Mouse (Mus musculus): ENCODE results near the gene Btg2. TPM values are rescaled to one million over a fixed set of nuclear protein-coding genes. Genes with fewer than 3 reads are reported as not detected.

Btg2 gene
- polyA plus RNA-seq, 2 experiments, result 18.6 to 26.4 TPM

DNA sequence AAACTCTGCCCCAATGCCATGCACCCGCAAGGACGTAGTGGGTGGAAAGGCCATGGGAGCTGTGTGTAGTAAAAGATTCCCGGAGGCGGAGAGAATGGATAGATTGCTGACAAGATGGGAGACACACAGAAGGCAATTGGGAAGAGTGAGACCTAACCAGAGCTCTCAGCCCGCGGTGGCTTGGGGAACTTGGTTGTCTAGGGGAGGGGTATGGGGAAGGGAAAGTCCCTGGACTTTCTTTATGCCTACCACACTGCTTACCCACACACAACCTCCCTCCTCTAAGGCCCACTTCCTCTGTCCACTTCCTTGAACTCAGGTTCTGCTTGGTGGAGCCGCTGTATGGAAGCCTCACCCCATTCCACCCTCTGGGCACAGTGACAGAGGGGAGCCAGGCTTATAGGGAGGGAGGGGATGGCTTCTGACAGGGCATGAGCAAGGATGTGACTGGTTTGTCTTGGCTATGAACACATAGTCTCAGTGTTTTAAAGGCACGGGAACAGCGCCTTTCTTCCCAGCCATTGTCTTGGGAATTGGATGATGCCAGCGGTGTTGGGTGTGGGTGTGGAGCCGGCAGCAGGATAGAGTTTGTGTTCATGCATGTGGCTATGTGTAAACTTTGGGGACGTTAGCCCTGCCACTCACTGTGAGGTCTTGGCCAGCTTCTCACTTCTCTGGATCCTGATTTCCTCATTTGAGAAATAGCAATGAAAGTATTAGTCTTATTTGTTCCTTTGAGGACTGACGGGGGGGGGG, 15.0 kb upstream of the Btg2 start:
- peak overlapping the region; percentile 93 for H3K4me2 ChIP-seq (replicated peaks; ENCODE audit: low read depth, low read length, severe bottlenecking)
- H3K27ac ChIP-seq (replicated peaks; ENCODE audit: low read depth, low read length), result peak overlapping the region; percentile 87; the same call in 1 of the 2 replicates
- peaks cover 41% of the 10 kb centered on the region for H3K4me1 ChIP-seq (ENCODE audit: control insufficient read depth, insufficient read depth, low read length)
- H3K9ac ChIP-seq (ENCODE audit: low read depth, low read length, severe bottlenecking), result peak overlapping the region; percentile 68
- H3K36me3 ChIP-seq (ENCODE audit: control insufficient read depth, insufficient read depth, low read length), result no peaks in the 10 kb centered on the region
- TF ChIP-seq POLR2A (IDR thresholded peaks at IDR 0.05; ENCODE audit: borderline replicate concordance, extremely low read depth, insufficient read depth, insufficient read length), result no peak
- no peaks in the 10 kb centered on the region for H3K9me3 ChIP-seq (ENCODE audit: control insufficient read depth, low read length)
- H3K27me3 ChIP-seq (ENCODE audit: control insufficient read depth, insufficient read depth, low read length), result no peaks in the 10 kb centered on the region
- H3K4me3 ChIP-seq (replicated peaks; ENCODE audit: low read length), result peak overlapping the region; percentile 47; the same call in 1 of the 2 replicates
- ATAC-seq (ENCODE audit: low FRiP score, low read depth), result no peak
- 73% methylated on average over 13 of the region's 13 CpGs for WGBS
- DNase-seq (ENCODE audit: low spot score), result no peak

DNA sequence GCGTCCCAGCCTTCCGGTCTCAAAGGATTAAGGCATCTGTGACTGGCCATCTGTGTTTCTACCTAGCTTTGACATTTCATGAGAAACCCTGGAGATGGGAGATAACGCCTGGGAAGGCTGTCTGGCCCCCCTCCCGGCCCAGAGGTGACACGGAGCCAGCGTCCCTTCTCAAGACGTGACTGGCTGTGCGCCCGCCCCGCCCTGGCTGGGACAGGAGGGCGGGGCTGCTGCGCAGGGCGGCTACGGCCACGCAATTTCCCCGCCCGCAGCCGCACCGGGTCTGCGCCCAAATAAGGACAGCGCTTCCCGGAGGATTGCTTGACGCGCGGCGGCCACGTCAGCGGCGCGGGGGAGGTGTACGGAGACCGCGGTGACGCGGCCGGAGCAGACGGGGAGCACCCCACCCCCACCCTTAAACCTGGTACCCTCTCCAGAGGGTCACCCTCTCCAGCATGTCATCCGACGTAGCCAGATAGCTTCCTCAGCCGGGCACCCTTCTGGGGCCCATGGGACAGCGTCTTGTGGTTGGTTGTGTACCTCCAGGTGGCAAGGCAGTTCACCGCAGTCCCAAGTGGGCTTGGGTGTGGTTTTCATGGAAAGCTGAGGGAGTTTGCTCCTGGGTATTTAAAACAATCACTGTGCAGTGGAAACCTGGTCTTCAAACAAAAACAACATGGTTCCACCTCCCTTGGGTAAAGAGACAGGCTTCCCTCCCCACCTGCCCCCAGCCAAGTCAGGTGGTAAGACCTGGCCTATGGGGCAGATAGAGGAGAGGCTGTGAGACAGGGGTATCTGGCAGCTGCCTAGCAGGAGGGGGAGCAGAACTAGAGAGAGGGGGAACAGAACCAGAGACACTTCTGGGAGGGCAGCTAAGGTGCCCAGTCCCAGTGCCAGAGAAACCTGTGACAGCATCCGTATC, 14.2 kb upstream of the Btg2 start:
- Histone ChIP-seq H3K9me3 (ENCODE audit: control insufficient read depth, low read length) (no peaks in the 10 kb centered on the region), H3K4me1 (ENCODE audit: control insufficient read depth, insufficient read depth, low read length) (peaks cover 32% of the 10 kb centered on the region), H3K9ac (ENCODE audit: low read depth, low read length, severe bottlenecking) (peak overlapping the region; percentile 68), H3K27ac (replicated peaks; ENCODE audit: low read depth, low read length) (peak overlapping the region; percentile 87), H3K4me2 (replicated peaks; ENCODE audit: low read depth, low read length, severe bottlenecking) (peak overlapping the region; percentile 93), H3K4me3 (replicated peaks; ENCODE audit: low read length) (peak overlapping the region; percentile 47), H3K27me3 (ENCODE audit: control insufficient read depth, insufficient read depth, low read length) (no peaks in the 10 kb centered on the region), H3K36me3 (ENCODE audit: control insufficient read depth, insufficient read depth, low read length) (no peaks in the 10 kb centered on the region)
- 2% methylated on average over 37 of the region's 43 CpGs for whole genome bisulfite sequencing
- no peak for TF ChIP-seq POLR2A (IDR thresholded peaks at IDR 0.05; ENCODE audit: borderline replicate concordance, extremely low read depth, insufficient read depth, insufficient read length)
- ATAC-seq (ENCODE audit: low FRiP score, low read depth) (peak; percentile 93), DNase-seq (ENCODE audit: low spot score) (peak; percentile 90)

DNA sequence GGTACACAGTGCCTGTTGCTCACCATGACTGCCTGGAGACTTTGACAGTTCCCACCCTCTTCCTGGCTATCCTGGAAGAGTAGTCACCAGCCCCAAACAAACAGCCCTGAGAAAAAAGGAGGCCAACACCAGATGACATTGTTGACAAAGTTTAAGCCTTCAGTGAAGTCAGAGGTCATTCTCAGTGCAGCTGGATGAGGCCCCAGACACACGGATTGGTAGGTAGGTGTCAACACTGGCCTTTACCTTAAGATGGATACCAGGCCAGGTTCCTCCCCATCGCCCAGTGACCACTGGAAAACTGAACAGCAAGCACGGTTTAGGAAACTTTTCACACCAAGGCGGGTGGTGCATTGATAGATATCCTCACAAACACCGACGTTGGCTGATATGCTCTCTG, 13.4 kb upstream of the Btg2 start:
- H3K27me3 ChIP-seq (ENCODE audit: control insufficient read depth, insufficient read depth, low read length), result no peaks in the 10 kb centered on the region
- peak overlapping the region; percentile 87; the same call in 1 of the 2 replicates for H3K27ac ChIP-seq (replicated peaks; ENCODE audit: low read depth, low read length)
- peaks cover 30% of the 10 kb centered on the region for H3K4me1 ChIP-seq (ENCODE audit: control insufficient read depth, insufficient read depth, low read length)
- no peak for ATAC-seq (ENCODE audit: low FRiP score, low read depth)
- peak overlapping the region; percentile 93 for H3K4me2 ChIP-seq (replicated peaks; ENCODE audit: low read depth, low read length, severe bottlenecking)
- 31% methylated on average over 6 of the region's 6 CpGs for WGBS
- DNase-seq (ENCODE audit: low spot score), result no peak
- H3K36me3 ChIP-seq (ENCODE audit: control insufficient read depth, insufficient read depth, low read length), result no peaks in the 10 kb centered on the region
- peak overlapping the region; percentile 68; the same call in 1 of the 2 replicates for H3K9ac ChIP-seq (ENCODE audit: low read depth, low read length, severe bottlenecking)
- TF ChIP-seq POLR2A (IDR thresholded peaks at IDR 0.05; ENCODE audit: borderline replicate concordance, extremely low read depth, insufficient read depth, insufficient read length), result no peak
- 0 out of 2 replicates have a peak overlapping the region, but pooled peaks have one; percentile 47 for H3K4me3 ChIP-seq (replicated peaks; ENCODE audit: low read length)
- H3K9me3 ChIP-seq (ENCODE audit: control insufficient read depth, low read length), result no peaks in the 10 kb centered on the region

DNA sequence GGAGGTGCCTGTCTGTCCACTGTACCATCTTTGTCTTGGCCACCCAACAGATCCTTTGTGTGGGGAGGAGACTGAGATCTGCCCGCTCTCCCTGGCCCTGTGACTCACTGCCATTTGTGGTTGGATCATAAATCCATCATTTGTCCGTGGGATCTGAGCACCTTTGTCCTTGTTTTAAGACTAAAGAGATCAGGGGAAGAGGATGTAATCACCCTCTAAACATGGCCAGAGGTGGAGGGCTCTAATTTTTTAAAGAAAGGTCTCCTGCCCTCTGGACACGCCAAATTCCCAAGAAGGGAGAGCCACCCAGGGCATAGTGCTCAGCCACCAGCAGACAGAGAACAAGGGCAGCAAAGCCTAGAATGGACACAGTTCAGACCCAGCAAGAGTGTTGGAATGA, 12.9 kb upstream of the Btg2 start:
- Histone ChIP-seq H3K4me3 (replicated peaks; ENCODE audit: low read length) (no peak overlapping the region), H3K9ac (ENCODE audit: low read depth, low read length, severe bottlenecking) (no peak overlapping the region), H3K9me3 (ENCODE audit: control insufficient read depth, low read length) (no peaks in the 10 kb centered on the region), H3K27ac (replicated peaks; ENCODE audit: low read depth, low read length) (no peak overlapping the region), H3K4me1 (ENCODE audit: control insufficient read depth, insufficient read depth, low read length) (peaks cover 30% of the 10 kb centered on the region), H3K36me3 (ENCODE audit: control insufficient read depth, insufficient read depth, low read length) (no peaks in the 10 kb centered on the region), H3K27me3 (ENCODE audit: control insufficient read depth, insufficient read depth, low read length) (no peaks in the 10 kb centered on the region), H3K4me2 (replicated peaks; ENCODE audit: low read depth, low read length, severe bottlenecking) (no peak overlapping the region)
- no peak for DNase-seq (ENCODE audit: low spot score)
- 70% methylated on average over 3 of the region's 3 CpGs for WGBS
- ATAC-seq (ENCODE audit: low FRiP score, low read depth), result no peak
- no peak for TF ChIP-seq POLR2A (IDR thresholded peaks at IDR 0.05; ENCODE audit: borderline replicate concordance, extremely low read depth, insufficient read depth, insufficient read length)

DNA sequence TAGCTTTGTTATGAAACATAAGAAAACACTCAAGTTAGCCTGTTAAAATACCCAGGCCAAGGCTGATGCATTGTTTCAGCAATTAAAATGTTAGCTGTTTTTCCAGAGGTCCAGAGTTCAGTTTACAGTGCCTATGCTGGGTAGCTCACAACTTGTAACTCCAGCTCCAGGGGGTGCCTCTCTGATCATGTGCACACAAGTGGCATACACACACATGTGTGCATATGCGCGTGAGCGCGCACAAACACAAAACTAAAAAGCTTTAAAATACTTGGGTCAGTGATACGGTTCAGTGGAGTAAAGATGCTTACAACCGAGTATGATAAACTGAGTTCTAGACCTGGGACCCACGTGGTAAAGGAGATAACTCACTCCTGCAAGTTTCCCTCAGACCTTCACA, 10.2 kb upstream of the Btg2 start:
- WGBS, result 88% methylated on average over 7 of the region's 7 CpGs
- H3K27me3 ChIP-seq (ENCODE audit: control insufficient read depth, insufficient read depth, low read length), result no peaks in the 10 kb centered on the region

More for the DNA sequence above, 10.2 kb upstream of the Btg2 start:
- Histone ChIP-seq H3K4me1 (ENCODE audit: control insufficient read depth, insufficient read depth, low read length) (peaks cover 25% of the 10 kb centered on the region), H3K9me3 (ENCODE audit: control insufficient read depth, low read length) (no peaks in the 10 kb centered on the region), H3K36me3 (ENCODE audit: control insufficient read depth, insufficient read depth, low read length) (no peaks in the 10 kb centered on the region), H3K9ac (ENCODE audit: low read depth, low read length, severe bottlenecking) (no peak overlapping the region), H3K27ac (replicated peaks; ENCODE audit: low read depth, low read length) (no peak overlapping the region), H3K4me3 (replicated peaks; ENCODE audit: low read length) (no peak overlapping the region), H3K4me2 (replicated peaks; ENCODE audit: low read depth, low read length, severe bottlenecking) (no peak overlapping the region)
- ATAC-seq (ENCODE audit: low FRiP score, low read depth) (no peak), DNase-seq (ENCODE audit: low spot score) (no peak)
- TF ChIP-seq POLR2A (IDR thresholded peaks at IDR 0.05; ENCODE audit: borderline replicate concordance, extremely low read depth, insufficient read depth, insufficient read length), result no peak

Data from limb, embryonic 14.5 days (tissue).